Mouse (Mus musculus): ENCODE data around the gene H13. TPM values are rescaled to one million over a fixed set of nuclear protein-coding genes. Genes with fewer than 3 reads are reported as not detected.

The H13 gene
- total and polyA plus RNA-seq, 3 experiments = 116 to 175 (median 137) TPM

DNA sequence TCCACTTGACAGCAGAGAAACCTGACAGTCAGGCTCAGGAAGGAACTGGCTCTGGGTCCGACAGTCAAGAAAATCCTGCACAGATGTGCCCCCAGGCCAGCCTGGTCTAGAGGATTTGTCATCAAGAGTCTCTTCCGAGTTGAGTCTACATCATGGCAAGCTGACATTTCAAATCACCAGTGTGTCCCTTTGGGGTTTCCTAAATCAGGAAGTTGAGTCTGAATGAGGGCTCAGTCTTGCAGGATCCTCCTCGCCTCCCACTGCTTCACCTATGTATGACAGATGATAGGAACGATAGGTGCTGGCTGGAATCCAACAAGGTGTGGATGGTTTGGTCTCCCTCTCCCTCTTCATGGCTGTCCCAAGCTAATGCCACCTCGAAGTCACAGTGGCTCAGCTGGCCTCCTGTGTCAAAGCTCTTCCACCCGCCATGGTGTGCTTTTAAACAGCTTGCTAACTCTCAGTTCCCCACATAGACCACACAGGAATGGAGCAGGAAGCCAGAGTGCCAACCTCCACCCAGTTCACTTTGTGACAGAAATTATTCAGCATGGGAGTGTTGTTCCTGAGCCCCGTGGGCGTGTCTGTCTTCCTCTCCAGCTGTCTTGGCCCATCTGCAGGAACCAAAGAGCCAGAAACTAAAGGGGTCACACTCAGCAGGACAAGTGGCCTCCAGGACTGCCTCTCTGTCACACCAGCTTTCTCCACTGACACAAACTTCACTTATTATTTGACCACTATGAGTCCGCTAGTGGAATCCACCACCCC is 48.7 kb upstream of the H13 start:
- Histone ChIP-seq H3K4me3 (replicated peaks in 1 of 3; ENCODE audit: low read depth in 2 of 3, low read length in 2 of 3, poor library complexity in 1 of 3) (no peak overlapping the region), H3K27me3 (replicated peaks) (no peaks in the 10 kb centered on the region), H3K4me1 (ENCODE audit: control insufficient read depth in 1 of 2, insufficient read depth in 2 of 2) (peaks cover 11 to 24% of the 10 kb centered on the region in 2 experiments), H3K36me3 (replicated peaks in 1 of 2; ENCODE audit: control insufficient read depth in 1 of 2, insufficient read depth in 1 of 2, low read length in 1 of 2) (no peaks in the 10 kb centered on the region), H3K27ac (ENCODE audit: insufficient read depth, low read depth) (no peak overlapping the region), H3K4me2 (ENCODE audit: insufficient read depth, low read depth, poor library complexity, severe bottlenecking) (no peak overlapping the region), H3K9ac (ENCODE audit: insufficient read depth, low read depth) (no peak overlapping the region), H3K9me3 (replicated peaks; ENCODE audit: low read length) (no peaks in the 10 kb centered on the region), H3K79me2 (replicated peaks; ENCODE audit: control insufficient read depth, extremely low read depth, insufficient read depth, poor library complexity, severe bottlenecking) (no peaks in the 10 kb centered on the region)
- dilution Hi-C loops (cut with MboI; ENCODE audit: extremely low pct_ligation_motif_present, extremely low pct_unique_long_range_greater_than_20kb, low sequenced_read_pairs) (no loop called here), in situ Hi-C loops (cut with MboI; ENCODE audit: low pct_ligation_motif_present, low pct_unique_long_range_greater_than_20kb, low sequenced_read_pairs) (no loop called here)
- TF ChIP-seq SIN3A (IDR thresholded peaks at IDR 0.05; ENCODE audit: low read length) = 0 out of 2 replicates have a peak, but pooled peaks have one; percentile 33
- no peak for TF ChIP-seq MEF2A (IDR thresholded peaks at IDR 0.05; ENCODE audit: borderline replicate concordance, low read depth, low read length)
- TF ChIP-seq EP300 (IDR thresholded peaks at IDR 0.05; ENCODE audit: low read length) = 0 out of 2 replicates have a peak, but pooled peaks have one; percentile 27
- DNase-seq (ENCODE audit: extremely low read depth) = no peak

DNA sequence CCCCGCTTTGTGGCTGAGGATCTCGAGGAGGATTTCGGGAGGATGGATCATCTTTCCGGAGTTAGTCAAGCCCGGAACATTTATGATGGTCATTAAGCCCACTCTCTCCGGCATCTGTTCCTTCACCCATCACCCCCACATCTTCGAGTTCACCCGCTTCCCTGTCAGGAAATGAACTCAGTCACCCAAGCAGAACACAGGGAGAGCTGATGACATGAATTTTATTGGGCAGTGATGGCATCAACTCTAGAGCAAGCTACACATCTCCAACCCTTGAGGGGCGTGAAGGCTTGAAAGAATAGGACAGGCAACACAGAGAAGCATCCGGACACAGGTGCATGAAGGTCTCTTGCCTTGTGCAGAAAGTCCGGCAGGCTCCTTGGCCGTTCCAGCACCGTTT is 47.1 kb upstream of the H13 start:
- in situ Hi-C loops (cut with MboI; ENCODE audit: low pct_ligation_motif_present, low pct_unique_long_range_greater_than_20kb, low sequenced_read_pairs) = no loop called here

DNA sequence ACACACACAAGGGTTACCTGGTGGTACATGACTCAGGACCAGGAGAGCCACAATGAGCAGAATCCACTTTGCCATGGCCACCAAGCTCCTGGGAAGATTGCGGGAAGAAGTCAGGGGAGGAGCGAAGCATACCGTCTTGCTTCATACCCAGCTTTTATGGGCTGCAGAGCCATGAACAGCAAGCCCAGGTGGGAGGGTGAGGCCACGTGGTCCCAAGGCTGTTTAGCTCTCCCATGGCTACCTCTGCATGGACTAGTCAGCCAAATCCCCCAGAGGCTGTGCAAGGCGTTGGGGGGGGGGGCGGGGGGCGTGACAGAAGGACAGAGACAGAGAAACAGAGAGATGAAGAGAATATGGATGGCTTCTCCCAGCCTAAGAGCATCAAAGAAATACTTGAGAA is 46.3 kb upstream of the H13 start, which contains the start of gene Defb25:
Gene Defb25 (minus strand): TSS at position 101 of the 400 bp plus-strand sequence.
- Histone ChIP-seq H3K4me2 (ENCODE audit: insufficient read depth, low read depth, poor library complexity, severe bottlenecking) (no peak within 1 kb of the TSS), H3K27ac (ENCODE audit: insufficient read depth, low read depth) (no peak within 1 kb of the TSS), H3K27me3 (replicated peaks) (no peaks in the 10 kb centered on the region), H3K36me3 (replicated peaks in 1 of 2; ENCODE audit: control insufficient read depth in 1 of 2, insufficient read depth in 1 of 2, low read length in 1 of 2) (no peaks in the 10 kb centered on the region), H3K9me3 (replicated peaks; ENCODE audit: low read length) (no peaks in the 10 kb centered on the region), H3K9ac (ENCODE audit: insufficient read depth, low read depth) (no peak within 1 kb of the TSS), H3K79me2 (replicated peaks; ENCODE audit: control insufficient read depth, extremely low read depth, insufficient read depth, poor library complexity, severe bottlenecking) (no peaks in the 10 kb centered on the region), H3K4me3 (replicated peaks in 1 of 3; ENCODE audit: low read depth in 2 of 3, low read length in 2 of 3, poor library complexity in 1 of 3) (no peak within 1 kb of the TSS), H3K4me1 (ENCODE audit: control insufficient read depth in 1 of 2, insufficient read depth in 2 of 2) (peaks cover 8 to 20% of the 10 kb centered on the region in 2 experiments)
- dilution Hi-C loops (cut with MboI; ENCODE audit: extremely low pct_ligation_motif_present, extremely low pct_unique_long_range_greater_than_20kb, low sequenced_read_pairs) = no loop called here
- no peak for DNase-seq (ENCODE audit: extremely low read depth)
- TF ChIP-seq NELFE (IDR thresholded peaks at IDR 0.05; ENCODE audit: low read depth, low read length) = no peak
- in situ Hi-C loops (cut with MboI; ENCODE audit: low pct_ligation_motif_present, low pct_unique_long_range_greater_than_20kb, low sequenced_read_pairs) = no loop called here

More for the DNA sequence above, 47.1 kb upstream of the H13 start:
- dilution Hi-C loops (cut with MboI; ENCODE audit: extremely low pct_ligation_motif_present, extremely low pct_unique_long_range_greater_than_20kb, low sequenced_read_pairs) = no loop called here
- TF ChIP-seq RAD21 (IDR thresholded peaks at IDR 0.05; ENCODE audit: low read depth, low read length) = no peak
- TF ChIP-seq TCF12 (IDR thresholded peaks at IDR 0.05; ENCODE audit: low read depth, low read length) = no peak
- TF ChIP-seq BHLHE40 (IDR thresholded peaks at IDR 0.05; ENCODE audit: low read depth, low read length) = no peak
- TF ChIP-seq SMC3 (IDR thresholded peaks at IDR 0.05; ENCODE audit: low read depth, low read length) = no peak
- TF ChIP-seq USF1 (IDR thresholded peaks at IDR 0.05; ENCODE audit: low read depth, low read length) = no peak
- no peak for TF ChIP-seq ETS1 (conservative IDR thresholded peaks at IDR 0.05; ENCODE audit: low read depth, low read length)
- TF ChIP-seq MAZ (IDR thresholded peaks at IDR 0.05; ENCODE audit: low read depth, low read length) = no peak
- TF ChIP-seq E2F4 (IDR thresholded peaks at IDR 0.05; ENCODE audit: insufficient replicate concordance, low read depth, low read length) = no peak
- TF ChIP-seq CHD1 (IDR thresholded peaks at IDR 0.05; ENCODE audit: low read depth, low read length) = no peak
- no peak overlapping the region for H3K4me3 ChIP-seq (replicated peaks in 1 of 3; ENCODE audit: low read depth in 2 of 3, low read length in 2 of 3, poor library complexity in 1 of 3)
- no peak overlapping the region for H3K27ac ChIP-seq (ENCODE audit: insufficient read depth, low read depth)
- H3K36me3 ChIP-seq (replicated peaks in 1 of 2; ENCODE audit: control insufficient read depth in 1 of 2, insufficient read depth in 1 of 2, low read length in 1 of 2) = no peaks in the 10 kb centered on the region
- no peaks in the 10 kb centered on the region for H3K79me2 ChIP-seq (replicated peaks; ENCODE audit: control insufficient read depth, extremely low read depth, insufficient read depth, poor library complexity, severe bottlenecking)
- no peaks in the 10 kb centered on the region for H3K27me3 ChIP-seq (replicated peaks)
- no peak overlapping the region for H3K4me2 ChIP-seq (ENCODE audit: insufficient read depth, low read depth, poor library complexity, severe bottlenecking)
- H3K9ac ChIP-seq (ENCODE audit: insufficient read depth, low read depth) = no peak overlapping the region
- peaks cover 8 to 20% of the 10 kb centered on the region in 2 experiments for H3K4me1 ChIP-seq (ENCODE audit: control insufficient read depth in 1 of 2, insufficient read depth in 2 of 2)
- no peak for DNase-seq (ENCODE audit: extremely low read depth)
- H3K9me3 ChIP-seq (replicated peaks; ENCODE audit: low read length) = no peaks in the 10 kb centered on the region
